Mouse (Mus musculus) lung, adult 18-20 months (tissue): ENCODE measurements around the gene Npl.

Experiments used
- DNase-seq, 2 experiments: peaks; one replicate each; pipeline ENCODE4 v3.0.0; 2022; ENCODE audit warnings: mixed read lengths in 2 of 2

The Npl gene

DNA sequence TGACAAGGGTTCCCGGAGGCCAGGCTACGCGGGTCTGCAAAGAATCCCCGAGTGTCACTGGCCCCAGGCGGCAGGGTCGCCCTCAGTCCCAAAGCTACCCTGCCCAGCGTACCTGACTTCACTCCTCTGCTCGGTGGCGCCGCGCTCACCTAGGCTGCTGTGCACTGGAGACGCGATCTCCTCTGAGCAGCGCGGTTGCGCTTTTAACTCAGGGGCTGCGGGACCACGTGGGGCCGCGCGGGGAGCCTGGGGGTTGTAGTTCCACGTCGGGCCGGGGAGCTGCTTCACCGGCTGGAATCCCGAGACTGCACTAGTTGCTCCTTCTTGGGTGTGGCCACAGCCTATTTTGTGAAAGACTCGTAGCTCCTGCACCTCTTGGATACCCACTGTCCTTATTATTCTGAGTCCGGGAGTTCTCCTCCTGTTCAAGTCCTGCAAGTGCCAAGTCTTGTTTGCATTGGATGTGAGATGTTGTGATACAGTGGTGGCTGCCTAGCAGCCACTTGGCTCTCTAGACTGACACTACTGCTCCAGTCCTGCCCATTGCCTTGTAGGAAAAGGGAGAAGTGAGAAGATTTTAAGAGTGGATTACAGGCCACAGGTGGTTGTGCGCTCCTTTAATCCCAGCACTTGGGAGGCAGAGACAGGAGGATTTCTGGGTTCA is at the start of gene Npl:
TSS of gene Npl (minus strand) at position 510 of the 664 bp plus-strand sequence.
- peak; percentile 48 to 57 for DNase-seq

DNA sequence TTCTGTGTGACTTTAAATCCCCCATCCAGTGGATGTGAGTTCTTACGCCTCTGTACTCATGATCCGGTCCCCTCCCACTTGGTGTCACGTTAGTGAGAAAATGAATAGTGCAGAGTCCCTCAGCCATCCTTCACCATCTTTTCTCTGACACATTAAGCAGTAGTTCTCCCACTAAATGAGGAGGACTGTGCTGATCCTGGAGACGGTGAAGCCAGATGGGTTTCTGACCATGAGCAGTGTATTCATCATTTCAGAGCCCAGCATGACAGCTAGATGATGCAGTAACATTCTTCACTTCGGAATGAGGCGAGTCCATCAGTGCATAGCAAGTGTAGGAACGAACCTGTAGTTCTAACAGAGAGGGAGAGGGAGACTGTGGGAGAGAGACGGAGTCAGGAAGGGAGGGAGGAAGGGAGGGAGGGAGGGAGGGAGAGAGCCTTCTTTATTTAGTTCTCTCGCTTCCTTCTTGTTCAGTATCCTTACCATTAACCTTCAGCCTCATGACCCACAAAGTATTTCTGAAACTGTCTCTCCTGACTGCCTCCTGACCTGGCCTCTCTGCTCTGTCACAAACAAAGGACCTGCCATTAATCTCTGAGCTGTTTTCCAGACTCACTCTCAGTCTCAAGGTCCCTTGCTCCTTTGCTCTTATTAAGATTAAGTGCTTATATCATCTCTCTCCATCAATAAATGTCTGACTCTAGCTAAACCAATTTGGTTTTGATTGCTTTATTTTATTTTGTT is 49.6 kb upstream of the Npl start:
- no peak for DNase-seq

DNA sequence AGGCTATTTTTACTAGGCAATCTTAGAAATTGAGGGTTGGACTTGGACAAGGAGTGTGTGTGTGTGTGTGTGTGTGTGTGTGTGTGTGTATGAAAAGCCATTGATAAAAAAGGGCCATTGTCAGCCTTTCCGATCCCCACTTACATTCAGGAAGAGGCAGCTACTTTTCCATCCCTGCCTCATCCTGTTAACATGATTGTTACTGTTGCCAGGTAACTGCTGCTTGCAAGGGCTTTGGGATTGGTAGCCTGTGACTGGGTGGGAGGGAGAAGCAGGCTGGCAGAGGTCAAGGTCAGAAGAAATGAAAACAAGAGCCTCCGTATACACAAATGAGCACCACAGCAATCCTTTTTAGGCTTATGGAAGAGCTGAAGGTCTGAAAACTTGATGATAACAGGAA is 48.9 kb upstream of the Npl start:
- peak; percentile 14 to 24 for DNase-seq

DNA sequence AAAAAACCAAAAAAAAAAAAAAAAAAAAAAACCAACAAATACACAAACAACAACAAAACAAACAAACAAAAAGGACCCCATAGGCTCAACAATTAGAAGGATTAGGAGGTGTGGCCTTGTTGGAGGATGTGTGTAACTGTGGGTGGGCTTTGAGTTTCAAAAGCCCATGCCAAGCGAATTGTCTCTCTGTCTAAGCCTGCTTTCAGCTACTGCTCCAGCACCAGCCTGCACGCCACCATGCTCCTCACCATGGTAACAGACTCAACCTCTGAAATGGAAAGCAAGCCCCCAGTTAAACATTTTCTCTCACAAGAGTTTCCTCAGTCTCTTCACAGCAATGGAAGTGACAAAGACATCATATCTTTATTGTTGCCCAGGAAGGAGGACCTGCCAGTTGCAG is 43.8 kb upstream of the Npl start:
- DNase-seq = no peak

DNA sequence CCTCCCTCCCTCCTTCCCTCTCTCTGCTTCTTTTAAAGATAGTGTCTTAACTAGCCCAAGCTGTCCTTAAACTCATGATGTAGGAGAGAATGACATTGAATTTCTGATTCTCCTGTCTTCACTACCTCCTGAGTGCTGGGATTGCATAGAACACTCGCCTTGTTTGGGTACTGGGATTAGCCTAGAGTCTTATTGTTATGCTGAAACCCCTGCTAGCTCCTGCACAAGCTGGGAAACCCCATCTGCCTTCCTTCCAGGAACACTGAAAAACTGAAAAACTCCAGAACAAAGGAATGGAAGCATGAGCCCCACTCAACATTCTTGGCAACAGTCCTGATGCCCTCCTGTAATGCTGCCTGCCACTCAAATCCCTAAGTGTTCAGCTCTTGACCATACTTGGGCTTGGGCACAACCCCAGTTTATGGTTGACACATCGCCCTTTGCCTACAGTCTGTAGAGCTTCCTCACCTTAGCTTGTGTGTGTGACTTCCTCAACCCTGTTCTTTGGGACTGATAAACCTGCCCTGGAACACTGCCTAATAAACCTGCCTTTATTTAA is 40.4 kb upstream of the Npl start:
- peak; percentile 50 to 55 for DNase-seq

DNA sequence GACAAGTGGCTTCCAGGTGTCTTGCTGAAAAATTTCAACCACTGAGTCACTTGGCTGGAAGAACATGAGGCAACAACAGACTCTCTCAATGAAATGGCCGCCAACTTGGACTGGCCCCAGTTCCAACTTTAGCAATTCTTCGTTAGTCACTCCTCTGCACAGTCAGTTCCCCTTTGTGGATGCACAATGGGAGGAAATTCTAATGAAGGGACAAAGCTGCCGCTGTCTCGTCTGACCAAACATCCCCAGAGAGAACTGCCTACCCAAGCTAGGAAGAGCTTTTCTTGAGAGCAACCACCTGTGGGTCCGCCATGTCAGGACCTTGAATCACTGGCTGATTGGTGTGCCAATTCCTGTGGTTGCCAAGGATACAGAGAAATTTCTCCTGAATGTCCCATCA is 38.1 kb upstream of the Npl start:
- peak in 1 of 2 experiments; percentile 7 for DNase-seq

DNA sequence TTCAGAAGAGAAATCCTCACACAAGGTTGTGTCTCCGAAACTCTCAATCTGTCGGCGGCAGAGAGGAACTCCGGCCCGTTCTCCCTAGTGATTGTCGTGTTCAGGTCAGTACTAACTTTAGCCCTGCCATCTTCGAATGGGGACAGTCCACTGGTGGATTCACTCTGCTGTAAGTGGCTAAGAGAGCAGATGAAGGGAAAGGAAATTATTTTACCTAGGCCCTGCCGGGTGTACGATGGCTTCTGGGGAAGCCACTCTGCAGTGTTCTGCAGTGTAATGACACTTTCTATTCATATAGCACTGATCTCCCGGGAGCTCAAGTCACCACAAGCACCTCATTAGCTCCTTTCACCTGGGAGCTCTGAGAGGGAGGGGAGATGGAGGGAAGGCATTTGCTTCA is 37.0 kb upstream of the Npl start:
- no peak for DNase-seq

DNA sequence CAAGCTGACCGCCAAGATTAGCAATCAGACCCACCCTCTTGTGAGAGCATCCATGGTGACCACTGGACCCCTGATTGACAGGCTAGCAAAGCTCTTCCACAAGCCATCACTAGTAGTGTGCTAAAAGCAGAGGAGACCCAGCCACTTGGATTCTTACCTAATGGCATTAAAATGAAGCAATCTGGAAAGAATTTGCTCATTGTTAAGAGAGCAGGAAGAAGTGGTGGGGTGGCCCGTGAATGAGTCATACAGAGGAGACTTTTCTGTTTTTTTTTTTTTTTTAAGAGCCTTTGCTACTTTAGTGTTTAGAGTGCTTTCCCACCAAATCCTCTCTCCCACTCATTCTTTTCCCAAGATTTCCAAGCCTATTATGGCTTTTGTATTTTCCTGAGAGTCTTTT is 35.9 kb upstream of the Npl start:
- DNase-seq = peak; percentile 26 to 37

DNA sequence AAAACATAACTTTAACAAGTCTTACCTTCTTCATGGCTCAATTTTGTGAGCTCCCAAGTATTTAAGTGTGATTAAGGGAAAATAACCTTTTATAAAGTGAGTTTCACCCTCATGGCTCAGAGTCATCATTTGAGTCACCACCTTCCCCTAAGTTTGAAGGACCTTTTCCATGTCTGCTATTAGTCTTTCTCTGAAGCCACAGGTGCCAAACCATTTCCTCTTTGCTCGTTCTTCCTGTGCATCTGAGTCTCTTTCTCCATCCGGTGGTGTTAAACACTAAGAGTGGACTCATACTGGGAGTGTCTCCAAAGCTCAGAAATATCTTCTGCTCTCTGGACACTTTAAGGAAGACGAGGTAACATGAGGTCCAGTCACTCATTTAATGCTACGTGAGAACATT is 33.3 kb upstream of the Npl start:
- DNase-seq = no peak

DNA sequence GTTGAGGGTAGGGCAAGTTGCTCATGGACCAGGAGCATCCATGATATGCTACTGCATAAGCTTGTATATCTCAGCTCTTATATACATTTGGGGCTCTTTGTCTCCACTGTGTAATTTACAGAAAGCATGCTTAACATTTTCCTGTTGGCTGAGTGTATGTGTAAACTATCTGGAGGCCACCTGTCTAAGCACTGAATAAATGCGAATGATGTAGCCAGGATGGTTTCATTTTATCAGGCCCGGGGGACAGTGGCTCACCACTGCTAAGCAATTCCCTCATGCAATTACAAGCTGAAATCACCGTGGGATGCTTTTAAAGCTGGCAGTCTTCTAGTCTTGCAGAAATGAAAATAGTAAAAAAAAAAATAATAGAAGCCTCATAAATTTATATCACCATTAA is 24.9 kb upstream of the Npl start:
- DNase-seq = no peak

DNA sequence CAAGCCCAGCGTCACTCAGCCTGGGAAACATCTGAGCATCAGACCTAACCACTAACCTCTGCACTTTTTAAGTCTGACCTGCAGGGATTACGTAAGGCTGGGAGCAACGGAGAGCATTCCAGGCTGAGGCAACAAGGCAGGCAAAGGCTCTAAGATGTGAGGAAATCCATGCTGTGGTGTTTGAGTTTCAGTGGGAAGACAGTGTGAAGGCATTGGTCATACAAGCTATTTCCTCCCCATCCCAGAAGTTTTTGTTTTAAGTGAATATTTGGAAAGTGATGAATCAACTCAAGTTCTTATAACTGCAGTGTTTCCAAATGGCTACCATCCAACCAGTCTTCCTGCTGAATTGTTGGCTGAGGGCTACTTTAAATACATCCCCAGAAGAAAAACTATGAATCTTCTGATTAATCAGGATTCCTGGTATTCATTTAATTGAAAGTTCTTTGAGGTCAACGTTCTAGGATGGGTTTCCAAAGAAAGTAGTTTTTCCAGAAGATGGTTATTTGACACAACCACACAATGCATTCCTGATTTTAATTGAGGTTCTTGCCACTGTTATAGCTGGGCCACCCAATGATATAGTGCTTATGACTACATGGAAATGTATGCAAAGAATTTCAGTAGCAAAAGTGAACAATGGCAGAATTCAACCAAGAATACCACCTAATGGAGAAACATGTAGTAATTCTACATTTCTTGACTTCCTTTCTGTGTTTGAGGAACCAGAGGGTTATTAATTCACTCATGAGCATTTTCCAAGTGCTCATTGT is 22.6 kb upstream of the Npl start:
- no peak for DNase-seq

DNA sequence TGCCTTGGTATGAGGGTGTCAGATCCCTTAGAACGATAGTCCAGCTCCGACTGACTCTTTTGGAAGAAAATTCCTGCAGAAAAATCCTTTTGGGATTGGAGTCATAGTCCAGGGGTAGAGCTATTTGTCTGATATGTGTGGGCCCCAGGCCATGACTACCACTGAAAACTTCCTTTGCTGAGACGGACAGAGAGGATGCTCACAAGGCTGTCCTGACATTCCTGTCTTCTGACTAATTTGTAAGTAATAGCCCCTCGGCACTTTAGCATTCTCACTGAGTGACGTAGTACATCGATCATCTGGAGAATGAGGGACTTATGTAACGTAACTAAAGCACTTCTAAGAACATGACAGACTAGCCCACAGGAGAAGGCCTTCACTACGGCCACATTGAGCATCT is 15.9 kb upstream of the Npl start:
- no peak for DNase-seq

DNA sequence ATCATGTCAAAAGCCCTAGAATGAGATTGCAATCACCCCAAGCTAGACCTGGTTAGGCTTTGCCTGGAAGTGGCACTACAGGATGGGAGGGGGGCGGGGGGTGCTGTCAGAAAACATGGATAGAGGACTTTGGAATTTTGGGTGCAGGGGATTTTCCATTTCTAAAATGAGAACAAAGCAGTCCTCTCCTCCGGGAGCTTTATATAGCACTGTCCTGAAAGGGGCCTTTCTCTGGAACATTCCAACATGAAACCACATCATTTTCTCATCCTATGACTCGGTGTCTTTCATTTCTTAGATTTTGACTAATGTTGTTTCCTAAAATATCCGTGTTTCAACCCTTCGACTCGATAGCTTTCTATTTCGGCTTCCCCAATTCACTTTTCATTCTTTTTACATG is 14.9 kb upstream of the Npl start:
- DNase-seq = no peak

DNA sequence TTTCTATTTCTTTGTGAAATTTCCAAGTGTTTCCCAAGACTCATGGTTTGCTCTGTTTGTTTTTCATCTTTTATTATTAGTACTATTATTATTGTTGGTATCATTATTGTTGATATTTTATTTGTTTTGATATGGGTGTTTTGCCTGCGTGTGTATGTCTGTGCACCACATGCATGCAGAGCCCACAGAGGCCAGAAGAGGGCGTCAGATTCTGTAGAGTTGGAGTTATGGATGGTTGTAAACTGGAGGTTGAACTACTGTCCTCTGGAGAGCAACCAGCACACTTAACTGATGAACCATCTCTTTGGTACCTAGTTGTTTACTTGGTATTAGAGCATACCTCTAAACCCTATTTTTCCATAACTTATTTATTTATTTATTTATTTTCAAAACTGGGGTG is 13.8 kb upstream of the Npl start:
- DNase-seq = no peak

DNA sequence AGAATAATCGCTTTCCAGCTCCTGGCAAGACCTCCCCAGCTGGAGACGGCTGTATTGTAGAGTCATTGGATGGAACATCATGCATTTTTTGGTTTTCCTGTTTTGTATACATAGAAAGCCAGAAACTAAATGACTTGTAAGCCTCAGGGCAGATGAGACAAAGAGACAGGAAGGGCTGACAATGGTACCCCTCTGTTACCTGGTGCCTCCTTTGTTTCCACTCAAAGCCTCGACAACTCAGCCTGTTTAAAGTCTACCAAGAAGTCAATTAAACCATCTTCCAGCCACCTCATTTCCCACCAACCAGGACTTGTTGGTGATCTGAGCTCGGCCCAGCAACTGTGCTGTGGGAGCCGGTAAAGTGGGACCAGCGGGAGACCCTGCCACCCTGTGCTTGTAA is 11.0 kb upstream of the Npl start:
- no peak for DNase-seq

DNA sequence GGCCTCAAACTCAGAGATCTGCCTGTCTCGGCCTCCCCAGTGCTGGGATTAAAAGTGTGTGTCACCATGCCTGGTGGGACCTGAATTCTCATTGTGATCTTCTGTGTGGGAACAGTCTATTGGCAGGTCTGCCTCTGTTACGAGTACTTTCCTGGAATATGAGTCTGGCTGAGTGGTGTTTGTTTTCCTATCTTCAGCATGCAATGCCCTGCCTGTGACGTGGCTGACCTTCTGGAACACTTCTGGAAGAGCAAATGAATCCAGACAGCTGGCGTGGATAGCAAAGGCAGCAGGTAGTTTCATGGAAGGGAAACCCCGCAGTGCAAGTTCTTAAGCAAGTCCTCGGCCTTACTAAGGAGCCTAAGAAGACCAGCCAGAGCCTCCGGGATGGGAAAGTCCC is 9.9 kb upstream of the Npl start:
- DNase-seq = no peak

DNA sequence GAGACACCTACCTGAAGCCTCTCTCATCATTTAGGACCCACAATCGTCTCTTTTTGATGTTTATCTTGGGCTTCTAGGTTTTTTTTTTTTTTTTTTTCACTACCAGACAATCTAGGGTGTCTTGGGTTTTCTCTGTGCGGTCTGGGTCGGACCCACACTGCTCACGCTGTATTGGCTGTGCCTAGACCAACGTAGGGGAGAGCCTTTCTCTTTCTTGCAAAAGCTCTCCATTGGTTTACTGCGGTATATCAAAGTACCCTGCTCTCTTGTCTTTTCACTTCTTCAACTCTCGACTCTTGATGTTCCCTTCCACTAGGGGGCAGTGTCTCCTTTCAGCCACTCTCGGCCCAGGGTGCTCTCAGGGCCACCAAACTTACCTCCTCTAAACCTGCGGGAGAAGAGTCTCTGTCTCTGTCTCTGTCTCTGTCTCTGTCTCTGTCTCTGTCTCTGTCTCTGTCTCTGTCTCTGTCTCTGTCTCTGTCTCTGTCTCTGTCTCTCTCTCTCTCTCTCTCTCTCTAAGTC is 9.3 kb upstream of the Npl start:
- DNase-seq = peak; percentile 37 to 62

DNA sequence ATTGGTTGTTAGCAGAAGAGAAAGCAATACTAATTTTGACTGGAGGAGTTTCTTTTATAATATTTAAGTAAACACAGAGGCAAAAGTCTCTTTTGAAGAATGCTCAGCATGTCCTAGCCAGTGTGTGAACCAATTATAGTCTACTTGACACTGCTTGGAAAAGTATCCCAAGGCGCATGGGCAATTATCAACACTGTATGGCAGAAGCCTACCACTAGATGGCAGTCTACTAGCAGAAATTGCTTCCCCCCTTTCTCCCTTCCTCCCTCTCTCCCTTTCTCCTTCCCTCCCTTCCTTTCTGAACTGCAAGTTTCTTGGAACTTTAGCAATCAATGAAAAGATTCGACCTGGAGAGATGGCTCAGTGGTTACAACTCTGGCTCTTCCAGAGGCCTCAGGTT is 7.1 kb upstream of the Npl start:
- DNase-seq = peak in 1 of 2 experiments; percentile 41

DNA sequence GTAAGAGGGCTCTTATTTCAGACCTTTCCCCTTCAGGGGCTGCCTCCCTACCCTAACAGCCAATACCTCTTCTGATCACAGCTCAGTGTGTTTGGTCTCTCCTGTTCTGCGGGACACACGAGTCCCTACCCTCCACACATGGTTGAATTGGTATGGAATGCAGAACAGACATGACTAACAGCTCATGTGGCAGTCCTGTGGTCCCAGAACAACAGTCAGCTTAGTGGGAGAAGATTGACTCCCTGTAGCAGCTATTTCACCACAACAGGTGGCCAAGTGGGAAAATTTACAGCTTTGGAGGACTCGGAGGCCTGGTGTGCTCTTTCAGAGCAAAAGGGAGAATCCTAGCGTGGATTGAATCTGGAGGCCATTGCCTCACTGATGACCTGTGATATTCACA is 6.4 kb upstream of the Npl start:
- DNase-seq = no peak

DNA sequence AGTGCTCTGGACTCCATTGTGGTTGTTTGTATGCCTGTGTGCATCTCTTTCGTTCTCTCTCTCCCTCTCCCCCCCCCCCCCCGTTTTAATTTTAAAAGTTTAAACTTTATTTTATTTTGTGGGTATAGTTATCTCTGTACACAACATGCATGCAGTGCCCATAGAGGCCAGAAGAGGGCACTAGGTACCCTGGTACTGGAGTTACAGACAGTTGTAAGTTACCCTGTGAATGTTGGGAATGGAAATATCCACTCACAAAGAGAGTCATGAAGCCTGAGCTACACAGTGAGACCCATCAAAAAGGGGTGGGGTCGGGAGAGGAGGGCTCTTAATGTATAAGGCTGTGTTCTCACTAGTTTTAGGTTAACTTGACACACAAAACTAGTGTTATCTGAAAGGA is 969 bp upstream of the Npl start:
- DNase-seq = peak; percentile 17 to 29

DNA sequence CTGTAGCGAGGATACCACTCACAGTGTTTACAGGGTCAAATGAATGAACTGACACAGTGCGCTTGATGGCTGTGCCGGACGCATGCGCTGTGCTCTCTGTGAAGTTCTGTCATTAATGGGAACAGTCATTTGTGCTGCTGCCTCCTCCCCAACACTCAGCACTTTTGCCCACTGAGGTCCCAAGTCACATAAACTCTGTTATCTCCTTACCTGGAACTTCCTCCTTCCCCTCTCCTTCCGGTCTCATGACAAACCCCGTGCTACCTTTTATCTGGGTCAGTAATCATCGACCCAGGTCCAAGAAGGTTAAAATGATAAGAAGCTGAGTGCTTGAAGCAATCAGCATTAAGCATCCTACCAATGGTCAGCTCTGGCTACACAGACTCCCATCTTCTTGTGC is 2.3 kb downstream of the Npl start:
- DNase-seq = no peak

DNA sequence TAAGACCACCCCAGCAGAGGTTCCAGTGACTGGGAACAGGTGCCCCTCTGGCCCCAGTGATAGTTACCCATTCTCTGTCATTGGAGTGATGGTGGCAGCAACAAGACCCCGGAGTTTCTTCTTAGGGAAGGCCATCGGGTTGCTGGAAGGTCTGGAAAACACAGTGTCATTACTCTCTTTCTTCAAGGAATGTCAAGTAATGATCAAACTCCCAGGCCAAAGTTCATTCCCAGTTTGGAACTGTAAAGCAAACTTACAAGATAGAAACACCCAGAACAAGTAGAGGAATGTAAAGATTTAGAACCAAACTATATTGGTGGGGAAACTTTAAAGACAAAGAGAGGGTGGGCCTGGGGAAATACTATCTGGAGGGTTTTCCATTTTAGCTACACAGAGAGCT is 4.6 kb downstream of the Npl start:
- DNase-seq = no peak

DNA sequence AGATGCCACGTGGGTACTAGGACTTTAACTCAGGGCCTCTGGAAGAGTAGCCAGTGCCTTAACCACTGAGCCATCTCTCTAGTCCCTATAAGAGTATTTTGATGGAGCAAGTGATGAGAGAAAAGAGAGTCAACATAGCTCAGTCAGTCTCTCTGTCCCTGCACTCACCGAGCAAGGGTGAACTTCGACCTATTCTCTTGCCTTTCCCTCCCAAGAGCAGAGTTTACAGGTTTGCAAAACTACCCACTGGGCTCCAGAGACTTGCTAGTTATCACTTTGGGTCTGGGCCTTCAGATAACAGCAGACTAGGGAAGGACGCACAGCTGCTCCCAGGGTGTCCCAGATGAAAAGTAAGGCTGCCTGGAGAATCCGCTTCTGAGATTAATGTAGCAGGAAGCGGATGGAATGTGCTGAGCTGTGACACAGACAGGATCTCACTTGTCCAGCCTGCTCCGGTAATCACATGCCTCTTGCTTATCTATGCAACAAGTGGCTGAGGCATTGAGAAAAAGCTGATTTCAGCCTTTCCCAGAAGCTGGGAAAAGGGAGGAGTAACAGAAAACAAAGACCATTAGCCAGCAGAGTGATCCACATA is 7.0 kb downstream of the Npl start:
- DNase-seq = peak; percentile 6 to 16
